Mouse (Mus musculus) heart, embryonic 10.5 days (tissue): ENCODE results near the gene Fmr1nb. TPM values are rescaled to one million over a fixed set of nuclear protein-coding genes. Genes with fewer than 3 reads are reported as not detected.
"Not testable (repeated sequence)": the region's sequence is repeated elsewhere in the genome, so short reads cannot be mapped to it uniquely, and the experiment has no call there.

ENCODE experiments used
- DNase-seq: peaks from one replicate; pipeline ENCODE4 v3.0.0-alpha.2; 2017; ENCODE audit warnings: low spot score
- H3K27ac ChIP-seq: fragments of 300-500 bp; sonication (generic); 2 replicates; pipeline ENCODE4 v1.5.1; 2016; ENCODE audit warnings: mild to moderate bottlenecking
- H3K27me3 ChIP-seq: fragments of 300-500 bp; sonication (generic); 2 replicates; pipeline ENCODE4 v1.6.1; 2016; ENCODE audit warnings: mild to moderate bottlenecking; ENCODE audit not compliant: poor library complexity, insufficient read depth, severe bottlenecking
- H3K36me3 ChIP-seq: fragments of 300-500 bp; sonication (generic); 2 replicates; pipeline ENCODE4 v1.6.1; 2016; ENCODE audit warnings: mild to moderate bottlenecking, moderate library complexity
- H3K4me1 ChIP-seq: fragments of 300-500 bp; sonication (generic); 2 replicates; pipeline ENCODE4 v1.6.1; 2016; ENCODE audit warnings: mild to moderate bottlenecking
- H3K4me3 ChIP-seq: fragments of 300-500 bp; sonication (generic); 2 replicates; pipeline ENCODE4 v1.5.1; 2016; ENCODE audit warnings: mild to moderate bottlenecking, moderate library complexity
- H3K9me3 ChIP-seq: fragments of 300-500 bp; sonication (generic); 2 replicates; pipeline ENCODE4 v1.6.1; 2016; ENCODE audit warnings: mild to moderate bottlenecking, moderate library complexity
- WGBS: fragments of 180-500 bp; shearing (Covaris S2); methylation state at CpG from one replicate; pipeline ENCODE4 v1.1.7; 2016; 5-methylcytosine and 5-hydroxymethylcytosine counted together
- polyA plus RNA-seq: library from polyadenylated mRNA; unstranded; fragments of >200 nt; fragmentation: Nextera tagmentation; extraction: Ambion mirVana; gene quantifications from 2 replicates; pipeline ENCODE4 v1.2.1, GENCODE M21; 2016

Gene Fmr1nb
- 0.78 and 1.2 TPM in 2 replicates for polyA plus RNA-seq

GRCm38 (mm10) chrX:68761606-68762005 is at the start of gene Fmr1nb:
Gene Fmr1nb (plus strand): TSS chrX:68761839.
- DNase-seq = no peak
- Histone ChIP-seq H3K4me3 (no peak within 1 kb of the TSS), H3K27ac (no peak within 1 kb of the TSS), H3K4me1 (no peaks in the 10 kb centered on the region), H3K9me3 (no peaks in the 10 kb centered on the region), H3K27me3 (no peaks in the 10 kb centered on the region), H3K36me3 (no peaks in the 10 kb centered on the region)
- WGBS = 76% methylated on average over 15 of the region's 15 CpGs

- DNase-seq = no peak
- Histone ChIP-seq H3K27ac (no peak overlapping the region), H3K9me3 (no peaks in the 10 kb centered on the region), H3K4me1 (no peaks in the 10 kb centered on the region), H3K27me3 (no peaks in the 10 kb centered on the region), H3K36me3 (no peaks in the 10 kb centered on the region), H3K4me3 (no peak overlapping the region)
- 50% methylated on average over 1 of the region's 1 CpGs for WGBS
Measured at GRCm38 (mm10) chrX:68736902-68737301, 24.7 kb upstream of the Fmr1nb start.

- H3K4me1 ChIP-seq = no peaks in the 10 kb centered on the region
- H3K27me3 ChIP-seq = no peaks in the 10 kb centered on the region
- no peaks in the 10 kb centered on the region for H3K36me3 ChIP-seq
- WGBS = 61% methylated on average over 2 of the region's 2 CpGs
- DNase-seq = no peak
- H3K27ac ChIP-seq = no peak overlapping the region
- H3K9me3 ChIP-seq = no peaks in the 10 kb centered on the region
- H3K4me3 ChIP-seq = no peak overlapping the region
Measured at GRCm38 (mm10) chrX:68740088-68740487, 21.6 kb upstream of the Fmr1nb start.

- not testable (repeated sequence) for H3K36me3 ChIP-seq, H3K9me3 ChIP-seq, DNase-seq, H3K27ac ChIP-seq, H3K27me3 ChIP-seq, H3K4me1 ChIP-seq
- H3K4me3 ChIP-seq = peak overlapping the region; percentile 40
- WGBS = 28% methylated on average over 2 of the region's 2 CpGs
Measured at GRCm38 (mm10) chrX:68820449-68820848, 58.8 kb downstream of the Fmr1nb start.

- not testable (repeated sequence) for H3K4me1 ChIP-seq, H3K9me3 ChIP-seq, H3K36me3 ChIP-seq, DNase-seq, H3K27me3 ChIP-seq
- WGBS = 21% methylated on average over 35 of the region's 36 CpGs
- H3K4me3 ChIP-seq = peak within 1 kb of the TSS; percentile 40
- 0 out of 2 replicates have a peak within 1 kb of the TSS, but pooled peaks have one; percentile 42 for H3K27ac ChIP-seq
Measured at GRCm38 (mm10) chrX:68821059-68821458, 59.4 kb downstream of the Fmr1nb start, which contains the start of gene Gm14698. Gene Gm14698 (plus strand): TSS chrX:68821093.

DNA sequence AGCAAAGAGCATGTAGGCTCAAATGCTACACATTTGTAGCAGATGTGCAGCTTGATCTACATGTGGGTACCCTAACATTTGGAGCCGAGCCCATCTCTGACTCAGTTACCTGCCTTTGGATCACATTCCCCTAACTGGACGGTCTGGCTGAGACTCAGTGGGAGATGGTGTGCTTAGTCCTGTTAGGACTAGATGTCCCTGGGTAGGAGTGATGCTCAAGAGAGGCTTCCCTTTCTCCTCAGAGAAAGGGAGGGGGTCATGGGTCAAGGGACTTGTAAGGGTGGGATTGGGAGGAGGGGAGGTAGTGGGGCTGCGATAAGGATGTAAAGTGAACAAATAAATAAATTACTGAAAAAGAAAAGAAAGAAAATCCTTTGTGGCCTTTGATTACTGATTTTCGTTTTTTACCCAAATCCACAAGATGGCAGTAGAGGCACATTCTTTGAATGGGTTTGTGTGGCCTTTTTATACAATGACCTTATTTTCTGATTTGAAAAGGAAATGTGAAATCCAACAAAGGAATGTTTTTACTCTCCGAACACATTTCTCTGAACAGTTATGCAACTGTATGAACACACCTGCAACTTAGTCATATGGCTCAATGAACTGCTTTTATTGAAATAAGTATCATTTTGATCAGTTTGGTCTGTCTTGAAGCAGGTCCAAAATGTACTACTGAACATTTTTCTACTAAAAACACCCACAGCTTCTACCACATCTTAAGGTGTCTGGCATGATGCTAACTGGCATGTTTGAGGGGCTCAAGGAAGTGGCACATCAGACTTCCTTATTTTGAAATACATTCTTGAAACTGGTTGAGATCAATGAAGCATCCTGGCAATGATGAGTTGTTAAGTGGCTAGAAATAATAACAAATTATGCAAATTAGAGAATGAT is 78.2 kb downstream of the Fmr1nb start:
- Histone ChIP-seq H3K27me3 (no peaks in the 10 kb centered on the region), H3K27ac (no peak overlapping the region), H3K4me3 (no peak overlapping the region), H3K36me3 (no peaks in the 10 kb centered on the region), H3K9me3 (no peaks in the 10 kb centered on the region), H3K4me1 (no peaks in the 10 kb centered on the region)
- no peak for DNase-seq
- 27% methylated on average over 5 of the region's 5 CpGs for WGBS

Other genes starting within 250 kb of the Fmr1nb start
- gene Fmr1, start 83.3 kb upstream of the Fmr1nb start, polyA plus RNA-seq = 50.0 and 53.7 TPM in 2 replicates
- 2.7 and 3.4 TPM in 2 replicates for gene Gm14698, start 59.3 kb downstream of the Fmr1nb start, polyA plus RNA-seq
- gene Gm6812, start 131.2 kb downstream of the Fmr1nb start, polyA plus RNA-seq = not detected in 2 replicates